Mouse (Mus musculus) testis, adult 2 months (tissue): ENCODE data around the gene Rap1gap2.

Source experiments
- CTCF ChIP-seq: fragments of 200-500 bp; IDR thresholded peaks from 2 replicates; pipeline ENCODE4 v1.5.1; 2012; ENCODE audit warnings: low read depth, mild to moderate bottlenecking, inconsistent platforms, low read length, moderate library complexity; ENCODE audit not compliant: control insufficient read depth, insufficient read depth, insufficient replicate concordance
- POLR2A ChIP-seq: fragments of 200-500 bp; IDR thresholded peaks from 2 replicates; pipeline ENCODE4 v1.6.1; 2012; ENCODE audit warnings: low read depth, mild to moderate bottlenecking, inconsistent platforms, low read length, moderate library complexity; ENCODE audit not compliant: control insufficient read depth

GRCm38 (mm10) chr11:74634490-74635275, 24.0 kb upstream of the Rap1gap2 start:
- peak; percentile 69; the same call in 1 of the 2 replicates for TF ChIP-seq CTCF
- no peak for TF ChIP-seq POLR2A
